Mouse (Mus musculus) CH12.LX (cell line): ENCODE results near the gene 9330182O14Rik.

Experiments
- GABPA ChIP-seq: IDR thresholded peaks from 2 replicates; pipeline ENCODE4 v1.6.1; 2012; ENCODE audit warnings: low read depth, low read length, improper control_type of control experiment, inconsistent platforms; ENCODE audit not compliant: insufficient replicate concordance
- POLR2A ChIP-seq: IDR thresholded peaks from 2 replicates; pipeline ENCODE4 v1.6.1; 2011; ENCODE audit warnings: low read depth, mild to moderate bottlenecking, improper control_type of control experiment, low read length

GRCm38 (mm10) chr15:40114600-40115271, 19.4 kb upstream of the 9330182O14Rik start:
- TF ChIP-seq GABPA (no peak), POLR2A (no peak)
